Mouse (Mus musculus) liver, postnatal 0 days (tissue): ENCODE data around the gene Kif1c. TPM values are rescaled to one million over a fixed set of nuclear protein-coding genes. Genes with fewer than 3 reads are reported as not detected.

Source experiments
- ATAC-seq: fragments of 200-750 bp; cut with Nextera tagmentation; 2 replicates; pipeline ENCODE4 v1.8.0; 2017; ENCODE audit warnings: mild to moderate bottlenecking, moderate library complexity
- DNase-seq: peaks from one replicate; pipeline ENCODE4 v3.0.0-alpha.2; 2016
- H3K27ac ChIP-seq: fragments of 300-500 bp; sonication (generic); 2 replicates; pipeline ENCODE4 v1.5.1; 2014; ENCODE audit warnings: antibody characterized with exemption, moderate library complexity, mild to moderate bottlenecking, low read depth
- H3K27me3 ChIP-seq: fragments of 300-500 bp; sonication (generic); 2 replicates; pipeline ENCODE4 v1.6.1; 2014; ENCODE audit warnings: low read length, control low read depth, mixed read lengths; ENCODE audit not compliant: insufficient read depth
- H3K36me3 ChIP-seq: fragments of 300-500 bp; sonication (generic); replicated peaks from 2 replicates; pipeline ENCODE4 v1.6.1; 2014; ENCODE audit warnings: mild to moderate bottlenecking, control low read depth, low read length, moderate library complexity, mixed read lengths; ENCODE audit not compliant: insufficient read depth
- H3K4me1 ChIP-seq: fragments of 300-500 bp; sonication (generic); 2 replicates; pipeline ENCODE4 v1.6.1; 2014; ENCODE audit warnings: antibody characterized with exemption, mild to moderate bottlenecking, control low read depth; ENCODE audit not compliant: insufficient read depth
- H3K4me2 ChIP-seq: fragments of 300-500 bp; sonication (generic); 2 replicates; pipeline ENCODE4 v1.6.1; 2014; ENCODE audit warnings: low read depth, mild to moderate bottlenecking, low read length, moderate library complexity, mixed read lengths
- H3K4me3 ChIP-seq: fragments of 300-500 bp; sonication (generic); 2 replicates; pipeline ENCODE4 v1.5.1; 2014; ENCODE audit warnings: low read depth, low read length
- H3K9ac ChIP-seq: fragments of 300-500 bp; sonication (generic); replicated peaks from 2 replicates; pipeline ENCODE4 v1.6.1; 2014; ENCODE audit warnings: mild to moderate bottlenecking, moderate library complexity
- H3K9me3 ChIP-seq: fragments of 300-500 bp; sonication (generic); 2 replicates; pipeline ENCODE4 v1.6.1; 2016; ENCODE audit warnings: mild to moderate bottlenecking, control low read depth, low read length, mixed read lengths
- CTCF ChIP-seq: sonication (generic); IDR thresholded peaks from 2 replicates; pipeline ENCODE4 v1.5.1; 2016; ENCODE audit warnings: antibody characterized with exemption, low read depth
- EP300 ChIP-seq: IDR thresholded peaks from 2 replicates; pipeline ENCODE4 v1.6.1; 2016; ENCODE audit warnings: antibody characterized with exemption, low read depth, mild to moderate bottlenecking
- WGBS: fragments of 180-500 bp; shearing (Covaris S2); extraction: QIAGEN DNeasy Blood & Tissue Kit; methylation state at CpG from one replicate; pipeline ENCODE4 v1.1.7; 2014; ENCODE audit not compliant: insufficient replicate concordance; 5-methylcytosine and 5-hydroxymethylcytosine counted together
- polyA plus RNA-seq: library from polyadenylated mRNA; unstranded; fragments of >200 nt; fragmentation: Nextera tagmentation; extraction: Ambion mirVana; gene quantifications from 2 replicates; pipeline ENCODE4 v1.2.1, GENCODE M21; 2015

Kif1c gene
- 1.8 and 2.2 TPM in 2 replicates for polyA plus RNA-seq

GRCm38 (mm10) chr11:70699722-70700556 lies at the start of gene Kif1c, which contains the start of gene Inca1:
Kif1c (plus strand) TSS chr11:70700548.
Inca1 (minus strand) TSS chr11:70700155.
- WGBS, result 2% methylated on average over 47 of the region's 69 CpGs
- TF ChIP-seq EP300, result no peak
- TF ChIP-seq CTCF, result no peak
- peaks cover 16% of the 10 kb centered on the region for H3K36me3 ChIP-seq
- DNase-seq (peak; percentile 95), ATAC-seq (peak; percentile 94)
- peak within 1 kb of the TSS; percentile 77 for H3K9ac ChIP-seq
- H3K4me2 ChIP-seq, result peak within 1 kb of the TSS; percentile 79
- H3K27ac ChIP-seq, result peak within 1 kb of the TSS; percentile 95
- peak within 1 kb of the TSS; percentile 73 for H3K4me3 ChIP-seq
- peaks cover 21% of the 10 kb centered on the region for H3K4me1 ChIP-seq
- H3K9me3 ChIP-seq, result no peaks in the 10 kb centered on the region
- no peaks in the 10 kb centered on the region for H3K27me3 ChIP-seq

GRCm38 (mm10) chr11:70651391-70651790 lies 49.0 kb upstream of the Kif1c start:
- Histone ChIP-seq H3K27me3 (no peaks in the 10 kb centered on the region), H3K9ac (0 out of 2 replicates have a peak overlapping the region, but pooled peaks have one; percentile 100), H3K27ac (peak overlapping the region; percentile 99), H3K4me2 (peak overlapping the region; percentile 96), H3K9me3 (no peaks in the 10 kb centered on the region), H3K36me3 (peaks cover 38% of the 10 kb centered on the region), H3K4me1 (peaks cover 52% of the 10 kb centered on the region), H3K4me3 (peak overlapping the region; percentile 100; the same call in 1 of the 2 replicates)
- TF ChIP-seq EP300 (no peak), CTCF (no peak)
- ATAC-seq (no peak), DNase-seq (no peak)
- 52% methylated on average over 2 of the region's 2 CpGs for WGBS

- H3K4me1 ChIP-seq, result peaks cover 59% of the 10 kb centered on the region
- ATAC-seq, result no peak
- H3K36me3 ChIP-seq, result peaks cover 38% of the 10 kb centered on the region
- TF ChIP-seq EP300, result no peak
- no peak for TF ChIP-seq CTCF
- H3K4me3 ChIP-seq, result peak overlapping the region; percentile 100
- WGBS, result 26% methylated on average over 12 of the region's 12 CpGs
- H3K9me3 ChIP-seq, result no peaks in the 10 kb centered on the region
- H3K4me2 ChIP-seq, result peak overlapping the region; percentile 96
- peak overlapping the region; percentile 100 for H3K9ac ChIP-seq
- peak overlapping the region; percentile 99 for H3K27ac ChIP-seq
- no peaks in the 10 kb centered on the region for H3K27me3 ChIP-seq
- peak; percentile 53 for DNase-seq
These were observed 48.1 kb upstream of the Kif1c start for GRCm38 (mm10) chr11:70652029-70652883.

- ATAC-seq (no peak), DNase-seq (no peak)
- no peaks in the 10 kb centered on the region for H3K9me3 ChIP-seq
- no peak for TF ChIP-seq EP300
- TF ChIP-seq CTCF, result no peak
- peak overlapping the region; percentile 99 for H3K27ac ChIP-seq
- peaks cover 38% of the 10 kb centered on the region for H3K36me3 ChIP-seq
- peak overlapping the region; percentile 96 for H3K4me2 ChIP-seq
- no peaks in the 10 kb centered on the region for H3K27me3 ChIP-seq
- H3K4me3 ChIP-seq, result peak overlapping the region; percentile 100
- 20% methylated on average over 6 of the region's 6 CpGs for WGBS
- peaks cover 60% of the 10 kb centered on the region for H3K4me1 ChIP-seq
- peak overlapping the region; percentile 100 for H3K9ac ChIP-seq
These were observed 47.4 kb upstream of the Kif1c start for GRCm38 (mm10) chr11:70652884-70653344.

- DNase-seq (peak; percentile 86), ATAC-seq (peak; percentile 65)
- peaks cover 57% of the 10 kb centered on the region for H3K4me1 ChIP-seq
- peak overlapping the region; percentile 96 for H3K4me2 ChIP-seq
- H3K36me3 ChIP-seq, result peaks cover 38% of the 10 kb centered on the region
- no peaks in the 10 kb centered on the region for H3K9me3 ChIP-seq
- peak overlapping the region; percentile 100 for H3K4me3 ChIP-seq
- TF ChIP-seq CTCF, result no peak
- TF ChIP-seq EP300, result no peak; the same call in 1 of the 2 replicates
- peak overlapping the region; percentile 100 for H3K9ac ChIP-seq
- under 1% methylated on average over 53 of the region's 63 CpGs for WGBS
- H3K27ac ChIP-seq, result peak overlapping the region; percentile 99
- H3K27me3 ChIP-seq, result no peaks in the 10 kb centered on the region
These were observed 46.8 kb upstream of the Kif1c start for GRCm38 (mm10) chr11:70653345-70654197.
